Mouse (Mus musculus) embryonic fibroblast, embryonic 13.5 days (primary cell): ENCODE data around the gene Arhgap28.

Source experiments
- CTCF ChIP-seq: IDR thresholded peaks from 2 replicates; pipeline ENCODE4 v1.5.1; 2011; ENCODE audit warnings: mild to moderate bottlenecking, control low read depth, low read length, moderate library complexity, borderline replicate concordance; ENCODE audit not compliant: insufficient read depth
- POLR2A ChIP-seq: IDR thresholded peaks from 2 replicates; pipeline ENCODE4 v1.6.1; 2011; ENCODE audit warnings: low read depth, mild to moderate bottlenecking, control low read depth, low read length, moderate library complexity

GRCm38 (mm10) chr17:67916901-67917300 lies 87.0 kb downstream of the Arhgap28 start:
- TF ChIP-seq CTCF (no peak), POLR2A (no peak)
